Mouse (Mus musculus) small intestine, adult 2 months (tissue): ENCODE measurements around the gene Cyp2d9.

ENCODE experiments used
- CTCF ChIP-seq: fragments of 200-500 bp; IDR thresholded peaks from 2 replicates; pipeline ENCODE4 v1.5.1; 2012; ENCODE audit warnings: low read depth, mild to moderate bottlenecking, control low read depth, inconsistent platforms, low read length, moderate library complexity, mixed read lengths; ENCODE audit not compliant: insufficient replicate concordance, insufficient read length; ENCODE audit errors: extremely low read depth
- POLR2A ChIP-seq: fragments of 200-500 bp; IDR thresholded peaks from 2 replicates; pipeline ENCODE4 v1.6.1; 2012; ENCODE audit warnings: low read depth, mild to moderate bottlenecking, control low read depth, inconsistent platforms, low read length, moderate library complexity

GRCm38 (mm10) chr15:82433621-82434020, 384 bp downstream of the Cyp2d9 start:
- TF ChIP-seq POLR2A (no peak), CTCF (no peak)
